Mouse (Mus musculus) limb, embryonic 15.5 days (tissue): ENCODE results near the gene Suox. TPM values are rescaled to one million over a fixed set of nuclear protein-coding genes. Genes with fewer than 3 reads are reported as not detected.

Experiments
- ATAC-seq: fragments of 200-750 bp; cut with Nextera tagmentation; 2 replicates; pipeline ENCODE4 v1.8.0; 2017; ENCODE audit warnings: low read depth, moderate TSS enrichment; ENCODE audit not compliant: insufficient number of reproducible peaks, low FRiP score, low TSS enrichment
- H3K27ac ChIP-seq: fragments of 300-500 bp; sonication (generic); 2 replicates; pipeline ENCODE4 v1.5.1; 2015; ENCODE audit warnings: moderate library complexity, mild to moderate bottlenecking, inconsistent platforms
- H3K27me3 ChIP-seq: fragments of 300-500 bp; sonication (generic); 2 replicates; pipeline ENCODE4 v1.6.1; 2015; ENCODE audit warnings: inconsistent platforms
- H3K36me3 ChIP-seq: fragments of 300-500 bp; sonication (generic); 2 replicates; pipeline ENCODE4 v1.6.1; 2015; ENCODE audit warnings: inconsistent platforms
- H3K4me1 ChIP-seq: fragments of 300-500 bp; sonication (generic); 2 replicates; pipeline ENCODE4 v1.6.1; 2015; ENCODE audit warnings: inconsistent platforms
- H3K4me2 ChIP-seq: fragments of 300-500 bp; sonication (generic); 2 replicates; pipeline ENCODE4 v1.6.1; 2015; ENCODE audit warnings: mild to moderate bottlenecking, inconsistent platforms
- H3K4me3 ChIP-seq: fragments of 300-500 bp; sonication (generic); 2 replicates; pipeline ENCODE4 v1.5.1; 2015; ENCODE audit warnings: mild to moderate bottlenecking, inconsistent platforms
- H3K9ac ChIP-seq: fragments of 300-500 bp; sonication (generic); 2 replicates; pipeline ENCODE4 v1.6.1; 2015; ENCODE audit warnings: inconsistent platforms
- H3K9me3 ChIP-seq: fragments of 300-500 bp; sonication (generic); 2 replicates; pipeline ENCODE4 v1.6.1; 2016; ENCODE audit warnings: inconsistent platforms
- WGBS: fragments of 180-500 bp; shearing (Covaris S2); methylation state at CpG from one replicate; pipeline ENCODE4 v1.1.7; 2015; 5-methylcytosine and 5-hydroxymethylcytosine counted together
- polyA plus RNA-seq: library from polyadenylated mRNA; unstranded; fragments of >200 nt; fragmentation: Nextera tagmentation; extraction: Ambion mirVana; gene quantifications from 2 replicates; pipeline ENCODE4 v1.2.1, GENCODE M21; 2015

The Suox gene
- polyA plus RNA-seq, 1 experiment from 2014 or later = 22.1 TPM

DNA sequence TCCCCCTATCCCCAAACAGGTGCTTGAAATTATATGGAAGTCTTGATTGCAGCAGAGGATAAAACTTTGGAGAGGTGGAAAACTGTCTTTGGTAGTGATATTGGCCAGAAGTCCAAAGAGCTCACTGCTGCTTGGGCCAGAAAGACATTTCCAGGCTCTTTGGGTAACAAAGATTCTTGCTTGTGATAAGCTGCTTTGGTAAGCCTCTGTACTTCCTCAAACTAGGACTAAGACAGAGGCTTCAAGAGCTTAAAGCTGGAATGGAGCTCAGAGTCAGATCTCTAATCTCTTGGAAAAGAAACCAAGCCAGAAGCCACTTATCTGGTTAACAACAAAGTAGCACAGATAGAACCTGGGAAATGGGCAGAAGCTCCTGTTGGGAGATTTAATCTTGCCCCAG is 11.4 kb downstream of the Suox start:
- H3K27me3 ChIP-seq = no peaks in the 10 kb centered on the region
- H3K9ac ChIP-seq = no peak overlapping the region
- no peaks in the 10 kb centered on the region for H3K4me1 ChIP-seq
- no peaks in the 10 kb centered on the region for H3K36me3 ChIP-seq
- ATAC-seq = no peak
- no peak overlapping the region for H3K4me2 ChIP-seq
- H3K9me3 ChIP-seq = no peaks in the 10 kb centered on the region
- no peak overlapping the region for H3K27ac ChIP-seq
- H3K4me3 ChIP-seq = no peak overlapping the region

DNA sequence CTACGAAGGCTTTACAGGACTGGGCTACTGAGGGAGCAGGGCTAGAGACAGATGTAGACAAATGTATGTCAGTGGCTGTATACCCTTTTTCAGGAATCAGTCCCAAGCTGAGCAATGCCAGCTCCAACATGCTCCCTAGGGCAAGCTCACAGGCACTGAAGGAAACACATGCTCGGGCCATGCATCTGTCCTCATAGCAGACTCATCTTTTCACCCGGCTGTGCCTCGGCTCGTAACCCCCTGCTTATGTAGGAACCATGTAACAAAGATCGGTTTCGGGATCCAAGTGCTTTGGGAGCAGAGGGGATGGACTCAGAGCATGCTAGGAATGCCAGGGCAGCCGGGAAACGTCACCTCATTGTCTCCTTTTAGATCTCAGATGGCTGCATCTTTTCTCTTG is 14.4 kb downstream of the Suox start:
- H3K9me3 ChIP-seq = no peaks in the 10 kb centered on the region

GRCm38 (mm10) chr10:128657844-128658243 is 16.0 kb downstream of the Suox start:
- Histone ChIP-seq H3K4me2 (no peak overlapping the region), H3K4me1 (no peaks in the 10 kb centered on the region), H3K27me3 (no peaks in the 10 kb centered on the region), H3K9me3 (no peaks in the 10 kb centered on the region), H3K36me3 (no peaks in the 10 kb centered on the region), H3K27ac (no peak overlapping the region), H3K4me3 (no peak overlapping the region), H3K9ac (no peak overlapping the region)
- WGBS = 48% methylated on average over 9 of the region's 9 CpGs
- ATAC-seq = no peak

More for the DNA sequence above, 14.4 kb downstream of the Suox start:
- Histone ChIP-seq H3K36me3 (no peaks in the 10 kb centered on the region), H3K9ac (no peak overlapping the region), H3K27me3 (no peaks in the 10 kb centered on the region), H3K27ac (no peak overlapping the region), H3K4me1 (no peaks in the 10 kb centered on the region), H3K4me3 (no peak overlapping the region), H3K4me2 (no peak overlapping the region)
- ATAC-seq = no peak
- WGBS = 48% methylated on average over 9 of the region's 9 CpGs

DNA sequence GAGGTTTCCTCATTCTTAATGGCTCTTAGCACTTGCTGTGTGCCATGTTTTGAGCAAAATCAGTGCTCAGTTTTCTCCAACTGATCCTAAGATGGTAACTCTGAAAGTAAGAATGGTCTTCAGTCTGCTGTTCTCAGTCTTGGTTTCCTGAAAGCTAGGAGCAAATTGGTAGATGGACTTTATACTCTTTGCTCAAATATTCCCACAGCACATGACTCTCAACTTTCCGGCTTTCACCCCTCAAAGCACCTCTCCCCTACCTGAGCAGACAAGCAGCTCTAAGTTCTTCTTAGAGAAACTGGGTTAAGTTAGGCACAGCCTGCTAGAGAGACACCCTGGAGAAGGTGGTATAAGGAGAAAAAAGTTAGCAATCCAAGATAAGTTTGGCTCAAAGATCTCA is 17.1 kb downstream of the Suox start:
- Histone ChIP-seq H3K9ac (no peak overlapping the region), H3K27ac (no peak overlapping the region), H3K4me1 (no peaks in the 10 kb centered on the region), H3K9me3 (no peaks in the 10 kb centered on the region), H3K4me3 (no peak overlapping the region), H3K36me3 (no peaks in the 10 kb centered on the region), H3K4me2 (no peak overlapping the region), H3K27me3 (no peaks in the 10 kb centered on the region)
- ATAC-seq = no peak
- 95% methylated on average over 1 of the region's 1 CpGs for WGBS

GRCm38 (mm10) chr10:128655254-128655653 is 18.6 kb downstream of the Suox start:
- Histone ChIP-seq H3K9me3 (no peaks in the 10 kb centered on the region), H3K4me3 (no peak overlapping the region), H3K4me1 (no peaks in the 10 kb centered on the region), H3K4me2 (no peak overlapping the region), H3K27ac (no peak overlapping the region), H3K36me3 (no peaks in the 10 kb centered on the region), H3K27me3 (no peaks in the 10 kb centered on the region), H3K9ac (no peak overlapping the region)
- ATAC-seq = no peak
- 79% methylated on average over 3 of the region's 3 CpGs for WGBS

DNA sequence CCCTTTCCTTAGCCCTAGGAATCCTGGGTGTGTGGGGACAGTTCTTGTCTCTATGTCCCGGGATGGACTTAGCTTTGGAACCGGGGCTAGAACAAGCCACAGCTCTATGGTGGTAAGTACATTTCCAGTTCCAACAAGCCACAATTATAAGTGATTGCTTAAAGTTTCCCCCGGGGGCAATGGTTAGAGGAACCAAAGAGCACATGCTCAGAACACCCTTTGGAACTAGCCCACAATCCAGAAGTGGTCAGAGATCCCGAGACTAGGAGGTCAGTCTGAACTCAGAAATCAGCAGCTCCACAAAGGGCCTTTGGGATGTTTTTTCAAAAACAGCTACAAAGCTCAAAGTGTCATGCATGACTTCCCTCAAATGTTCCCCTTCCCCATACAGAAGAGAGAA is 20.0 kb downstream of the Suox start:
- WGBS = 51% methylated on average over 4 of the region's 4 CpGs
- Histone ChIP-seq H3K9ac (no peak overlapping the region), H3K4me3 (no peak overlapping the region), H3K4me2 (no peak overlapping the region), H3K27me3 (no peaks in the 10 kb centered on the region), H3K4me1 (no peaks in the 10 kb centered on the region), H3K36me3 (no peaks in the 10 kb centered on the region), H3K27ac (no peak overlapping the region), H3K9me3 (no peaks in the 10 kb centered on the region)
- no peak for ATAC-seq

GRCm38 (mm10) chr10:128646139-128647089 is 27.5 kb downstream of the Suox start:
- Histone ChIP-seq H3K27me3 (no peaks in the 10 kb centered on the region), H3K27ac (peak overlapping the region; percentile 80), H3K9ac (no peak overlapping the region), H3K9me3 (no peaks in the 10 kb centered on the region), H3K4me3 (peak overlapping the region; percentile 54), H3K36me3 (no peaks in the 10 kb centered on the region), H3K4me1 (peaks cover 22% of the 10 kb centered on the region), H3K4me2 (peak overlapping the region; percentile 72)
- 0 out of 2 replicates have a peak, but pooled peaks have one; percentile 44 for ATAC-seq
- 8% methylated on average over 11 of the region's 13 CpGs for WGBS

DNA sequence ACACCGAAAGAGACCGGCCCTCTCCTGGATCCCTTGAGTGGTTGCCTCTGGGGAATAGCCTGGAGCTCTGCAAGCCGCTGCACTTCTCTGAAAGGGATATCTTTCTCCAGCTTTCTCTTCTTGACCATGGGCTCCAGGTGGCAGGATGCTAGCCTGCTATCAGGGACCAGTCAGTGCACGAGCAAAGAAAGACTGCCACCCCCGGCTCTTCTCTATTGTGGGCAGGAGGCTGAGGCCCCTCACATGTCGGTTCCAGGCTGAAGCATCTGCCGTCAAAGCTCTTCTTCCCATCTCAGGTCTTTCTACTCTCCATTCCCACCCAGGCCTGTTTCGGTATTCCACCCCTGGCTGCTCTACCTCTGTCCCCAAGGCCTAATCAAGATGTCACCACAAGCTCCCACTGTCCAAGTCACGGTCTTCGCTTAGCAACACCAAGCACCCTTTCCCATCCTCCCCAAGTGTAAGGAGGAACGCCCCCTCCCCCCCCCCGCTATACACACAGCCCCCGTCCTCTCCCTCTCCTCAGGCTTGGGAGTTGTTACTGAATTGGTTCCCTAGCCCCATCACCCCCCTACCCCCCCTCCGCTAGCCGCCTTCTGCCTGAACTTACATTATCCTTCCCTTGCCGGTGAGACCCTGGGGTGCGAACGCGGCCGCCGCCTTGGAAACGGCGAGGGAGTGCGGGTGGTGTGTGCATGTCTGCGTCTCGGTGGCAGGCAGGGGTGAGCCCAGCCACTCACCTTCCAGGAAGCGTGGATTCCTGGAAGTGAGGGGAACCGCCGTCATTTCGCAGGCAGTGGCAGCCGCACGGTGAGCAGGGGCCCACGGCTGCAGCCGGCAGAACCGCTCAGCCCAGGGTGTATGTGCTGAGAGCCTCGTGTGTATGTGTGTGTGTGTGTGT is 28.5 kb downstream of the Suox start, which contains the start of gene Ikzf4:
TSS of gene Ikzf4 (minus strand) at position 881 of the 901 bp plus-strand sequence.
- Histone ChIP-seq H3K9me3 (no peaks in the 10 kb centered on the region), H3K9ac (peak within 1 kb of the TSS; percentile 18; the same call in 1 of the 2 replicates), H3K27me3 (no peaks in the 10 kb centered on the region), H3K4me3 (peak within 1 kb of the TSS; percentile 54), H3K4me2 (peak within 1 kb of the TSS; percentile 72), H3K4me1 (peaks cover 22% of the 10 kb centered on the region), H3K27ac (peak within 1 kb of the TSS; percentile 80), H3K36me3 (peaks cover 6% of the 10 kb centered on the region; the same call in 1 of the 2 replicates)
- 3% methylated on average over 36 of the region's 36 CpGs for WGBS
- peak; percentile 68 for ATAC-seq

DNA sequence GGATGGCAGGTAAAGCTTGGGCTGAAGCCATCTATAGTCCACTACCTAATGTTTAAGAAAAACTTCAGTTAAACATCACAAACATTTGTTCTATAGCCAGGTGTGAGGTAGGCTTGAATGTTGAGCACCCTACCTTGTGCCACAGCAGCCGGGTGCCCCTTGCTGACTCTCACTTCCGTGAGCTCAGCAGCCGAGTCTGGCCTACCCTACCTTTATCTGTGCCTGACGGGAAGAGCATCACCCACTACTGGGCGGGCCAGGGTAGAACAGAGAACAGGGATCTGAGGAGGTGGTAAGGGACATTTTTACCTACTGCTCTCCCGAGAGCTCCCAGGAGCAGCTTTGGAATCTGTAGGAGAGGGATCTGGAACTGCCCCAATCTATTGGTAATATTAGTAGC is 31.1 kb downstream of the Suox start:
- 86% methylated on average over 6 of the region's 6 CpGs for WGBS
- ATAC-seq = no peak
- Histone ChIP-seq H3K9me3 (no peaks in the 10 kb centered on the region), H3K36me3 (peaks cover 23% of the 10 kb centered on the region; the same call in 1 of the 2 replicates), H3K9ac (no peak overlapping the region), H3K4me3 (no peak overlapping the region), H3K4me1 (peaks cover 22% of the 10 kb centered on the region), H3K4me2 (no peak overlapping the region), H3K27ac (no peak overlapping the region), H3K27me3 (no peaks in the 10 kb centered on the region)

DNA sequence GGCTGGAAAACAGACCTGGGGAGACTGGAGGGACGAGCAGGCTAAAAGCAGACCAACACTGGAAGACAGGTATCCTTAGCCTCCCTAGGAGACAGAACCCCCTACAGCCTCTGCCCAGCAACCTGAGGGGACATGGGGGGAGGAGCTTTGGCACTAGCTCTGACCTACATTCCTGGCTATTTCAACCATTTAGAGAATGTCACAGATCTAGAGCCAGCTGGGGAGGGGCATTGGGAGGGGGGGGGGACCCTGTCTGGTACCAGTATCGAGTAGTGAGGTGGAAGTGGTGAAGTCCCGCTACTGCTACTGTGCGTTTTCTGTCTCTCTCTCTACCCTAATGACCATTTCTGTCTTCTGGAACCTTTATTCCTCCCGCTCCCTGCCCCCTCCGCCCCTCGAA is 32.0 kb downstream of the Suox start:
- Histone ChIP-seq H3K27ac (no peak overlapping the region), H3K36me3 (peaks cover 28% of the 10 kb centered on the region; the same call in 1 of the 2 replicates), H3K9me3 (no peaks in the 10 kb centered on the region), H3K4me3 (no peak overlapping the region), H3K4me1 (peaks cover 19% of the 10 kb centered on the region), H3K9ac (no peak overlapping the region), H3K27me3 (no peaks in the 10 kb centered on the region), H3K4me2 (no peak overlapping the region)
- no peak for ATAC-seq
- 64% methylated on average over 7 of the region's 7 CpGs for WGBS

GRCm38 (mm10) chr10:128640891-128641290 is 33.0 kb downstream of the Suox start:
- no peaks in the 10 kb centered on the region for H3K27me3 ChIP-seq
- H3K4me2 ChIP-seq = no peak overlapping the region
- no peak overlapping the region for H3K9ac ChIP-seq
- H3K4me1 ChIP-seq = peaks cover 11% of the 10 kb centered on the region
- H3K27ac ChIP-seq = no peak overlapping the region
- no peak overlapping the region for H3K4me3 ChIP-seq
- 94% methylated on average over 15 of the region's 15 CpGs for WGBS
- no peak for ATAC-seq
- H3K9me3 ChIP-seq = no peaks in the 10 kb centered on the region
- H3K36me3 ChIP-seq = peaks cover 31% of the 10 kb centered on the region; the same call in 1 of the 2 replicates
